Mouse (Mus musculus): ENCODE results near the gene Olfr49.

Olfr49 gene

GRCm38 (mm10) chr14:54284839-54285238 lies at the start of gene Olfr49:
Olfr49 (minus strand) TSS chr14:54284939.
- no peak for DNase-seq (ENCODE audit: low spot score in 2 of 2)

DNA sequence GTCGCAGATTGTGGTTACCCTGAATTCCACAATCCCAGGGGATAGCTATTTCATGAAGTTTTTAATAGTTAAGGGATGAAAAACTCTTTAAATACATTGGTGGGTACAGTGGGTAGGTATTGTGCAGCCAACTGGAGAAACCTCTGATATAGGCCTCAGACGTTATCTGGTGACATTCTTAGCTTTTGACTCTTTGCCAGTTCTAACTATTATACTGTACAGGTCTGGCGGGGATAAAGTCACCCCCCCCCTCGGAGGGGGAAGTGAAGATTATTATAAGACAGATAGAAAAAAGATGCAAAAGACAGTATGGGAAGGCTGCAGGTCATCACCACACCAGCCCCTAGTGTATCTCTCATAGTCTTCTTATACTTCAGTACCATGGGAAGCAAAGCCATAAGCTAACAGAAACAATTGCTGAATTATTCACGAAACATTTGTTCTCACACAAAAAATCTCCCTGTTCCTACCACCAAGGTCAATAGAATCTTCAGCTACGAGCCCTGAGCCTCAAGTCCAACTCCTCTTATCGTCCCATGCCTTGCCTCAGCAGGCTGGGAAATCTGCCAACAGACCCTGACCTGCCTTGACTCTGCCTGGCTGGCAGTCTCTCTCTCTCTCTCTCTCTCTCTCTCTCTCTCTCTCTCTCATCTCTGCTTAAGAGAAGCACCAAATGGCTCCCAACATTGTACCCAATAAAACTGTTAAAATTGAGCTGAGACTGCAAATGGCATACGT lies 48.9 kb upstream of the Olfr49 start:
- peak; percentile 63 to 69 for DNase-seq (ENCODE audit: low spot score in 2 of 2)

DNA sequence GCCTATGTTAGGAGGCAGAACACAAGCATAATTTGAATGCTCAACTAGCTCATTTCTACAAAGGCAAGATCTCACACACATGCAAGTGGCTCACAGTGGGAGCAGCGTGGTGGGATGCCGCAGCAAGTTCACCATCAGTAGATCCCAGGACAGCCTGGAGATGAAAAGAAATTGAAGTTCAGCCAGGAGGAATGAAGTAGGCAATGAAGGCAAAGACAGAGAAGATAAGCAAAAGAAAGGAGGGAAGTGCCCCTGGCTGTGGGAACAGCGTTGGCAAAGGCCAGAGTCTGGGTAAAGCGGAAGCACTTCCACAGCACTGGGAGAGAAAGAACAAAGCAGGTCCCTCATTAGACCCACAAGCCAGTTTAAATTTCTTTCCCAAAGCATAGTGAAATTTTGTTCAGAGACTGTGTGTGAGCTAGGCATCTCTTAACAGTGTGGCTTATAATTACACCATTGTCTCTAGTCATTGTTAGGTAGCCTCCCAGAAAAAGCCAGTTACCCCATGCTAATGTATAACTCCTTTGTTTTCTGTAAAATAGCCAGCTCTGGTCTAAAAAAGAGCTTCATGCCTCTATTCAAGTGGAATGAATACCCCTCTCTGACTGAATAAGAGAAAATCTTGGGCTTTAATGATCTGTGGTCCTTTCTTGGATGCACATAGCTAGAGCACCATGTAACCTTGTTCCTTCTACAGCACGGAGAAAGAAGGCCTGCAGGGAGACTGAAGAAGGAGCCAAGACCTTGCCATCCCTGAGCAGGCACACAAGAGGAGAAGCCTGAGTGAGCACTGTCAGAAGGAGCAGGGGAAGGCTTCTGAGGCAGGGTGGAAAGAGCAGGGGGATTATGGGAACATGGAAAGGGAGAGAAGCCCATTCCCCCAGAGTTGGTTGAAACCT lies 47.7 kb upstream of the Olfr49 start:
- DNase-seq (ENCODE audit: low spot score in 2 of 2), result no peak

DNA sequence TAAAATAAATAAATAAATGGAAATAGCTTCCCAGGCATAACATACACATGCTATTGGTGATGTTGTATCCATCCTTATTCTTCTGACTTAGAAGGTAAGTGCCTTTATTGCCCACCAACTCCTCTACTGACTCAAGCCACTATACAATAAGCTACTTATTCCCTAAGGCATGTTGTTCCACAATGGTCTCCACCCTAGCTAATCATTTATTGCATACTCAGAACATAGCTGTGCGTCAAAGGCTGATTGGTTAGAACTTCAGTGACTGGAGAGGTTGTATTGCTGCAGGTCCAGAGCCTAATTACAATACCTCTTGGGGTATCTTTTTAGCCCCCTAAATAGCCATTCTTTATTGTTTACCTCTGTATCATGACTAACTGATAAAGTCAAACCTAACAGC lies 46.4 kb upstream of the Olfr49 start:
- DNase-seq (ENCODE audit: low spot score in 2 of 2), result no peak

- DNase-seq (ENCODE audit: low spot score in 2 of 2), result no peak
Measured at GRCm38 (mm10) chr14:54329201-54329600, 44.5 kb upstream of the Olfr49 start.

DNA sequence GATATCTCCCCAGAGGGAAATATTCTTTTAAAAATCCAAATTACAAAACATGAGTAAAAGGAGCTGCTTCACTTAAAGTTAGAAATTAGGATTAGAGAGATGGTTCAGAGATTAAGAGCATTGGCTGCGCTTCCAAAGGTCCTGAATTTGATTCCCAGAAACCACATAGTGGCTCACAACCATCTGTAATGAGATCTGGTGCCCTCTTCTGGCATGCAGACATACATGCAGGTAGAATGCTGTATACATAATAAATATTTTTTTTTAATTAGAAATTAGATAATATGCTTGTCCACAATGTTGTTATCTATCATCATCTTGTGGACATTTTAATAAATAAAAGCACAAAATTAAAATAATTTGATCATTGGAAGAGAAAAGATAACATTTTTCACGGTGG lies 43.8 kb upstream of the Olfr49 start:
- no peak for DNase-seq (ENCODE audit: low spot score in 2 of 2)

DNA sequence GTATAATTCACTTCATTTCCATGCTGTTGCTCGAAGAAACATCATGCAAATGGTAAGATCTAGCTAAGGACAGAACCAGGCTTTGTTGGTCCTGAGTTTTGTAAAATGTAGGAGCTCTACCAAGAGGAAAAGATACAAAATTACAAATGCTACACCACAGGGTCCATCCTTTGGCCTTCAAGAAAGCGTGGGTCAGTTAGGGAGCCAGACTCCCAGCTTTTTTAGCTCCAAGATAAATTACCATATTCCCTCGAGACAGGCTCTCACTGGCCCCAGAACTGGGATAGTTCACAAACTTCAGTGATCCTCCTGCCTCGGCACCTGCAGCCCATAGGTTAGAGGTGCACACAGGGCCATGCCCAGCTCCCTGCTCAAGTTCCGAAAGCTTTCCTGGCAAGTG lies 39.7 kb upstream of the Olfr49 start:
- no peak for DNase-seq (ENCODE audit: low spot score in 2 of 2)

GRCm38 (mm10) chr14:54321556-54322376 lies 37.0 kb upstream of the Olfr49 start:
- no peak for DNase-seq (ENCODE audit: low spot score in 2 of 2)

DNA sequence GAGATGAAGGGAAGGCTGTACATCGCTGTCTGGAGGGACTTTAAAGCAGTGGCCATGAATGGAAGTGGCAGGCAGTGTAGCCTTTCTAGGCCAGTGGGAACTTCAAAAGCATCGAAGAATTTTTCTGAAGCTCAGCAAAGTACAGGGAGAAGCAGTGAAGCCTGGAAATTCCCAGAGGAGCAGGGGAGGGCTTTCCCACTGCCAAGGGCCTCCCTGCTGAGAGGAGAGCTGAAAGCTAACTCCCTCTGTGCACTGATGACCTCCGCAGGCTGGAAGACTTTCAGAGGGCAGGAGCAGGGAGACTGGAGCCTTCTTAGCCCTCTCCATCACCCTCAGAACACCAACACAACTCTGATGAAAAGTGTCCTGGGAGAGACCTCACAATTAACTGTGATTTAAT lies 27.0 kb upstream of the Olfr49 start:
- no peak for DNase-seq (ENCODE audit: low spot score in 2 of 2)

- DNase-seq (ENCODE audit: low spot score in 2 of 2), result no peak
Measured at GRCm38 (mm10) chr14:54300676-54301075, 15.9 kb upstream of the Olfr49 start.

DNA sequence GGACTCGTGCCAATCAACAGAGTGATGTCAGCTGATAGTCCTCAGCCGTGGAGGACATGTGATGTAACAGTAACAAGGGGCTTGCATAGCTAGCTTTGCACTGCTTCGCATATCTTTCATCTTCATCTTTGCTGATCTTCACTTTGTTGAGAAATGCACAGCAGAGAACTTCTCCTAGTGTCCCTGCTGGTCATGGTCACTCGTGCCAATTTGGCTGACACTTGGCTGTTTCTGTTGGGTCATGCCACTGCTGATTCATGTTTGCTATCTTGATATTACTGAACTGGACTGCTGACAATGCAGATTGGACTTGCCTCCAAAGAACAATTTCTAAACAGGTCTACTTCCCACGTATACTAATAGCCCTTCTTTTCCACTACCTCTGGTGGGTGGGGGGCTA lies 15.4 kb upstream of the Olfr49 start:
- no peak for DNase-seq (ENCODE audit: low spot score in 2 of 2)

DNA sequence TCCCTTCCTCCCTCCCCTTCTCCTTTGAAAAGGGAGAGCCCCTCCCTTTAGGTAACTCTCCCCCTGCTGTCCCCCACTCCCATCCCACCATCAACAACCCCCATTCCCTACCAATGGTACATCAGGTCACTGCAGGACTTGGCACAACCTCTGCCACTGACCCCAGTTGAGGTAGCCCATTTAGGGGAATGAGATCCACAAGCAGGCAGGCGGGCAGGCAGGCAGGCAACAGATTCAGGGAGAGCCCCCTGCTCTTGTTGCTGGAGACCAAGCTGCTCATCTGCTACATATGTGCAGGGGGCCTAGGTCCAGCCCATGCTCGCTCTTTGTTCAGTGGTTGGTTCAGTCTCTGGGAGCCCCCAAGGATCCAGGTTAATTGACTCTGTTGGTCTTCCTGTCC lies 8.3 kb downstream of the Olfr49 start:
- peak in 1 of 2 experiments; percentile 52 for DNase-seq (ENCODE audit: low spot score in 2 of 2)

DNA sequence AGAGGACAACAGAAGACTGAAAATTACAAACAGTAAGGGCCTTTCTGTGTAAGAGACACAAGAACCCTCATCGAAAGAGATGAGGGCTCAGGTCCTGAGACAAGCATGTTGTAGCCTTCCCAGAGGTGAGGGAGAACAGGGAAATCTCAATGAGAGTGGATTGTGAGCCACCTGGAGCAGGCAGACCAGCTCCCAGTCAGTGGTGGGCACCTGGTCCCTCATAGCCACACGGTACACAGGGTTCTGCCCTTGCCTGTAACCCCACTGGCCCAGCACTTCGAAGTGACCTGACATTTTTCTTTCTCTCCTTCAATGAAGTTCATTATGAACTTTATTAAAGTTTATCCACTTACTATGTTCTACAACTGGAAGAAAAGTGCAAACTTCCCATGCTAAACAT lies 12.0 kb downstream of the Olfr49 start:
- peak in 1 of 2 experiments; percentile 55 for DNase-seq (ENCODE audit: low spot score in 2 of 2)

- DNase-seq (ENCODE audit: low spot score in 2 of 2), result peak in 1 of 2 experiments; percentile 7
Measured at GRCm38 (mm10) chr14:54271976-54272606, 12.6 kb downstream of the Olfr49 start.

DNA sequence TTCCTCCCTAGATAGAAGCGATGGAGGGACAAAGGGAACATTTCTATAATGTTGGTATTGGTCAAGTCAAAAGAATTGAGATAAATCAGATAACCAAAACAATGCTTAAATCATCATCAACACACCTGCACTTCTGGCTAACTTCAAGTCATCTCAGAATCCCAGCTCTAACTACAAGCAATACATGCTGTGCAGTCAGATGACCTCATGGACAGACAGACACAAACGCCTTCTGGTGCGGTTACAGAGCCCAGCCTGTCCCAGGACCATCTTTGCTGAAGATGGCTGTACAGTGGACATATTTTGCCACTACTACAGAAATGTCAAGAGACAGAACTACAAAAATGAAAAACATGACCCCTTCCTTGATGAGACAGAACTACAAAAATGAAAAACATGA lies 14.3 kb downstream of the Olfr49 start:
- peak in 1 of 2 experiments; percentile 40 for DNase-seq (ENCODE audit: low spot score in 2 of 2)

GRCm38 (mm10) chr14:54269566-54269965 lies 15.2 kb downstream of the Olfr49 start:
- peak in 1 of 2 experiments; percentile 35 for DNase-seq (ENCODE audit: low spot score in 2 of 2)

GRCm38 (mm10) chr14:54267966-54268365 lies 16.8 kb downstream of the Olfr49 start:
- peak in 1 of 2 experiments; percentile 48 for DNase-seq (ENCODE audit: low spot score in 2 of 2)

GRCm38 (mm10) chr14:54265951-54266350 lies 18.8 kb downstream of the Olfr49 start:
- DNase-seq (ENCODE audit: low spot score in 2 of 2), result peak in 1 of 2 experiments; percentile 58

DNA sequence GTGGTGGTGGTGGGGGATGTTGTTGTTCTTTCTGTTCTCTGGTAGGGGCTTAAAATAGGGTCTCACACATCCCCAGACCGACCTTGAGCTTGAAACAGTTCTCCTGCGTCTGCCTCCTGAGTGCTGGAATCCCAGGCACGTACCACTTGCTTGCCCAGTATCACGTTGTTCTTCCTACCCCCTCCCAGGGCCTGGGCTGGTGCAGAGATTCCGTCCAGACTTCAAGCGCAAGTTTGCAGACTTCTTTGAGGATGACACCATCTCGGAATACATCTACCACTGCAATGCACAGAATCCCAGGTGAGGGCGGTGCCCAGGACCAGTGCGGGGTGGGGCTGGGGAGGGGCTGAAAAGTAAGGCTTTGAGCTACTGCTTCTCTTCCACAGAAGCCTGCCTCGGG lies 19.6 kb downstream of the Olfr49 start:
- peak in 1 of 2 experiments; percentile 54 for DNase-seq (ENCODE audit: low spot score in 2 of 2)

- DNase-seq (ENCODE audit: low spot score in 2 of 2), result peak in 1 of 2 experiments; percentile 56
Measured at GRCm38 (mm10) chr14:54264231-54264630, 20.5 kb downstream of the Olfr49 start.

GRCm38 (mm10) chr14:54263099-54263498 lies 21.6 kb downstream of the Olfr49 start:
- DNase-seq (ENCODE audit: low spot score in 2 of 2), result peak in 1 of 2 experiments; percentile 58
